Mouse (Mus musculus): ENCODE measurements around the gene Bmp6.

The Bmp6 gene

DNA sequence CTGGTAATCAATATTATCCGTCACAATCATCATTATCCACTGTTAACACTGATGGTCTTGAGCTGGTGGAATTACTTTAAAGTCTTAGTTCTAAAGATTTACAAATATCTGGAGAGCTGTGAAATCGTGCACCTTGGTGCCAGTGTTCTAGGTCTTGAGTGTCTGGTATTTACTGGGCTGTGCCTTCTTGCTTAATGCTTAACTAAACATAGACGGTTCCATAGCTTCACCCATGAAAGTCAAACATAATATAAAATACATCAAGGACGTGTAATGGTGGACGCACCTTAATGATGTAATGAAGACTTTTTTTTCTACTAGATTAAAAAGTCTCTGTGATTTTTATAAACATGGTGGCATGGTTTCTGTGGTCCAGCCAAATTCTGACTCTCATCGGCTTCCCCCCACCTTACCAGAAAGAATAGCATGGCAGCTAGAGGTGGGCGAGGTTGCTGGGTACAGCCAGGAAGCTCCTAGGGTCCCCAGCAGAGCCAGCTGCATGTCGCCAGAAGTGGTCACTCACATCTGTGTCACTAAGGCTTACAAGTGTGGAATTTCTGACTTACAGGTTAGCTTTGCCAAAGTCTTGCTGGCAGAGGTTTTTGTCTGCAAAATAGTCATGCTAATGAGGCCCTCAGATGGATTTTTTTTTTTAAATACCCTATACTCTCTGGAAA is 200.0 kb downstream of the Bmp6 start:
- DNase-seq (ENCODE audit: low read depth, low spot score): no peak

DNA sequence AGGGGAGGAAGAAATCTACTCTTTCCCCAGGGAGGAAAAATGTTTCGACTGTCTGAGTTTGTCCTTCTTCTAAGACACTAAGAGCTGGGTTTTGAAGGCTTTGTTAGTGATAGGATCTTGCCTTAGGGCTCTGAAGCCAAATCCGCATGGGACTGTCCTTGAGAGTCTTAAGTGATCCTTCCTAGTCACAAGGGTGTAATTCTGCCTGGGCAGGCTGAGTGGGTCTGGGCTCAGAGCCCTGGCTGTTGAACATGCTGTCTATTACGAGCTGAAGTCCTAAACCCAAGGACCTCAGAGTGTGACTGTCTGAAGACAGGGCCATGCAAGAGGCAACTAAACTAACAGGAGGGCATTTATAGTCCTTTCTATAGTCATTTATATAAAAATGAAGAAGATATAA is 200.6 kb downstream of the Bmp6 start:
- no peak for DNase-seq (ENCODE audit: low read depth, low spot score)

DNA sequence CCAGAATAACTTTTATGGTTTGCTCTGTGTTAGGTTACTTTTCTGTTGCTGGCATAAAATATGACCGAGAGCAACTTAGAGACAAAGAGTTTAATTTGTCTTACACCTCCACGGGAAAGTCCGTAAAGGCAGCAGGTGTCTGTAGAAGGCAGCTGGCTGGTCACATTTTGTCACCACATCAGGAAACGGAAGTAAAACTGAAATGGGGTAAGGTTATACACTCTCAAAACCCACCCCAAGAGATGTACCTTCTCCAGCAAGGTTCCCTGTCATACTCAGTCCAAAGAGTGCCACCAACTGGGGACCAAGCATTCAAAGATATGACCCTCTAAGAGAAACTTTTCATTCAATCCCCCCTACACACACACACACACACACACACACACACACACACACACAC is 201.8 kb downstream of the Bmp6 start:
- no peak for DNase-seq (ENCODE audit: low read depth, low spot score)

DNA sequence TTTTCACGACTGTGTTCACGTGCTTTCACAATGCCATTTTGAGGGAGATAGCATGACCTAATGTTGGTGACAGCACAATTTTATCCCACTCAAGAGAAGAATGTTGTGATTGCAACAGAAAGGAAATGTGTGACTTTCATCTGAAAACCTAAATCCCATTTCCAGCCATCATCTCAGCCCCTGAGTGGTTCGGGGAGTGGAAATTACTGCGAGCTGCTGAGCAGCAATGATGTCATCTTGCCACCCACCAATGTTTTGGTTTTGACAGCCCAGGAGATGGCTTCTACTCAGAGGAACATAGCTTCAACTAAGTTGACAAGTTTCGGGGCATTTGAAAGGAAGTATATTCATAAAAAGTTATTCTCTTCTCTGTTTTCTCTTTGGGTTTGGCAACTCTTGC is 202.8 kb downstream of the Bmp6 start:
- no peak for DNase-seq (ENCODE audit: low read depth, low spot score)

- DNase-seq (ENCODE audit: low read depth, low spot score): peak; percentile 71
Measured at GRCm38 (mm10) chr13:38548681-38549080, 203.8 kb downstream of the Bmp6 start.
